33 mouse cellular contexts compared by ENCODE assay signal in the genomic region with DNA sequence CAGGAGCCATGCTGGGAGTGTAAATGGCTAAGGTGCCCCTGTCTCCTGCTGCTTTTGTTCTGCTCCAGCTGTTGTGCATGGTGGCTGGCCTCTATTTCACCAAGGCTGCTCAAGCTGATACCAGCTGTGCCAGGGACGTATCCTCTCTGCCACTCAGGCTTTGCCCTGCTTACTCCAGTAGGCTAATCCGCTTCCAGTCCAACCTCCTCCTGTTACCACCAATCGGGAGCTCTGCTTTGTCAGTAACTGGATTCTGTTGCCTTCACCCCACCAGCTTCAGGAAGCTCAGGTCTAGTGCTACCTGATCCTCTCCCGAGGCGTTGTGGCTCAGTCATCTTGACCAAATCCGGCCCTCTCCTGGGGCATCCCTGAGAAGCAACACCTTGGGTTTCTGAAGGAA. TPM values are rescaled to one million over a fixed set of nuclear protein-coding genes. Genes with fewer than 3 reads are reported as not detected.
A peak's percentile ranks its signal among the peaks of the same experiment; 100 is the strongest.
DNase-seq lines count a peak whose midpoint lies in the region; ATAC-seq and TF ChIP-seq lines count a peak whose summit lies in the region.
"Had no signal": no experiment of that assay in that cellular context is flagged by ENCODE, and none has a peak within 500 bp of the region (broad histone marks: within the 10 kb centered on the region; RNA-seq: fewer than 3 reads in every experiment).

No protein-coding gene starts in this region.

- no peaks in the 10 kb centered on the region for H3K27me3 ChIP-seq in forebrain, postnatal 0 days (ENCODE audit: insufficient read depth, low read length)
- no peaks in the 10 kb centered on the region for H3K27me3 ChIP-seq in forebrain, embryonic 11.5 days (ENCODE audit: control insufficient read depth, insufficient read depth, low read length)
- H3K27me3 ChIP-seq in liver, embryonic 12.5 days (replicated peaks) = no peaks in the 10 kb centered on the region
- H3K27me3 ChIP-seq in liver, embryonic 11.5 days (replicated peaks; ENCODE audit: control insufficient read depth, insufficient read depth, low read length) = no peaks in the 10 kb centered on the region
- H3K27me3 ChIP-seq: heart, embryonic 13.5 days; intestine, embryonic 15.5 days; megakaryocyte, embryonic 14.5 days; midbrain, embryonic 15.5 days; neural tube, embryonic 13.5 days; Patski had no signal

- WGBS in forebrain, postnatal 0 days = 65% methylated on average over 6 of the region's 6 CpGs
- 65% methylated on average over 6 of the region's 6 CpGs for WGBS in forebrain, embryonic 11.5 days
- WGBS in liver, embryonic 12.5 days (ENCODE audit: insufficient replicate concordance) = 82% methylated on average over 6 of the region's 6 CpGs
- 78% methylated on average over 6 of the region's 6 CpGs for WGBS in liver, embryonic 11.5 days

- H3K4me3 ChIP-seq in forebrain, postnatal 0 days (ENCODE audit: low read depth, low read length) = no peak overlapping the region
- no peak overlapping the region for H3K4me3 ChIP-seq in forebrain, embryonic 11.5 days (ENCODE audit: low read depth, low read length)
- H3K4me3 ChIP-seq in liver, embryonic 12.5 days = no peak overlapping the region
- H3K4me3 ChIP-seq in liver, embryonic 11.5 days (ENCODE audit: low read depth, low read length) = no peak overlapping the region
- H3K4me3 ChIP-seq: forebrain, embryonic 10.5 days; heart, embryonic 13.5 days; hindbrain, embryonic 10.5 days; intestine, embryonic 15.5 days; megakaryocyte, embryonic 14.5 days; midbrain, embryonic 15.5 days; myocyte; neural tube, embryonic 13.5 days had no signal

- no peak overlapping the region for H3K27ac ChIP-seq in forebrain, postnatal 0 days (ENCODE audit: low read depth, low read length)
- no peak overlapping the region for H3K27ac ChIP-seq in forebrain, embryonic 11.5 days (ENCODE audit: low read depth, low read length)
- no peak overlapping the region for H3K27ac ChIP-seq in liver, embryonic 12.5 days
- H3K27ac ChIP-seq in liver, embryonic 11.5 days (ENCODE audit: low read depth, low read length) = no peak overlapping the region
- H3K27ac ChIP-seq: forebrain, embryonic 10.5 days; heart, embryonic 13.5 days; hindbrain, embryonic 10.5 days; hindbrain, postnatal 0 days; intestine, embryonic 15.5 days; midbrain, embryonic 15.5 days; neural tube, embryonic 13.5 days; stomach, postnatal 0 days had no signal

- H3K9me3 ChIP-seq in forebrain, postnatal 0 days (ENCODE audit: low read length) = no peaks in the 10 kb centered on the region
- no peaks in the 10 kb centered on the region for H3K9me3 ChIP-seq in forebrain, embryonic 11.5 days (ENCODE audit: control insufficient read depth, low read length)
- no peaks in the 10 kb centered on the region for H3K9me3 ChIP-seq in liver, embryonic 12.5 days (replicated peaks)
- H3K9me3 ChIP-seq in liver, embryonic 11.5 days (ENCODE audit: control insufficient read depth, low read length) = no peaks in the 10 kb centered on the region
- H3K9me3 ChIP-seq: forebrain, embryonic 10.5 days; heart, embryonic 13.5 days; hindbrain, embryonic 10.5 days; intestine, embryonic 15.5 days; megakaryocyte, embryonic 14.5 days; midbrain, embryonic 15.5 days; neural tube, embryonic 13.5 days had no signal

- no peak overlapping the region for H3K4me2 ChIP-seq in forebrain, postnatal 0 days (ENCODE audit: low read depth)
- no peak overlapping the region for H3K4me2 ChIP-seq in forebrain, embryonic 11.5 days (ENCODE audit: low read depth, low read length, severe bottlenecking)
- no peak overlapping the region for H3K4me2 ChIP-seq in liver, embryonic 12.5 days
- no peak overlapping the region for H3K4me2 ChIP-seq in liver, embryonic 11.5 days
- H3K4me2 ChIP-seq: heart, embryonic 13.5 days; intestine, embryonic 15.5 days; midbrain, embryonic 15.5 days; neural tube, embryonic 13.5 days had no signal

- no peak for DNase-seq in forebrain, postnatal 0 days
- no peak for DNase-seq in forebrain, embryonic 11.5 days (ENCODE audit: low spot score)
- no peak for DNase-seq in liver, embryonic 11.5 days (ENCODE audit: low spot score)
- DNase-seq in ovary, adult 18-20 months (ENCODE audit: low spot score) = peak; percentile 21
- no peak for DNase-seq in ovary, postnatal 14 days (ENCODE audit: low spot score)
- DNase-seq in retina, postnatal 1 day = peak; percentile 71
- DNase-seq in right cerebral cortex, adult 2 months (ENCODE audit: low spot score in 2 of 2) = no peak
- DNase-seq: adrenal gland, postnatal 10 days; cerebellum, adult 2 months; cerebellum, postnatal 14 days; heart, postnatal 10 days; kidney, adult 2 months; kidney, postnatal 10 days; layer of hippocampus, adult 9-11 months; lung, adult 18-20 months; lung, postnatal 4 days; spleen, adult 18-20 months; thymus, adult 18-20 months; thymus, postnatal 25 days had no signal

- no peaks in the 10 kb centered on the region for H3K4me1 ChIP-seq in forebrain, postnatal 0 days (ENCODE audit: insufficient read depth)
- H3K4me1 ChIP-seq in forebrain, embryonic 11.5 days (replicated peaks; ENCODE audit: control insufficient read depth, insufficient read depth, low read length) = peaks cover 2% of the 10 kb centered on the region; the same call in 1 of the 2 replicates
- H3K4me1 ChIP-seq in liver, embryonic 12.5 days = peaks cover 24% of the 10 kb centered on the region
- H3K4me1 ChIP-seq in liver, embryonic 11.5 days (replicated peaks; ENCODE audit: control insufficient read depth, insufficient read depth, low read length) = no peaks in the 10 kb centered on the region
- H3K4me1 ChIP-seq: intestine, embryonic 15.5 days had no signal

- ATAC-seq in forebrain, postnatal 0 days = peak; percentile 48; the same call in 1 of the 2 replicates
- ATAC-seq in forebrain, embryonic 11.5 days (replicated peaks; ENCODE audit: low FRiP score) = no peak
- peak; percentile 30 for ATAC-seq in liver, embryonic 12.5 days
- ATAC-seq in liver, embryonic 11.5 days (replicated peaks; ENCODE audit: low FRiP score) = no peak
- ATAC-seq: forebrain, embryonic 16.5 days; hindbrain, postnatal 0 days; intestine, embryonic 15.5 days; lung, postnatal 0 days; midbrain, embryonic 15.5 days; Patski had no signal

- TF ChIP-seq CTCF in forebrain, postnatal 0 days (IDR thresholded peaks at IDR 0.05; ENCODE audit: low read depth) = no peak

- no peak overlapping the region for H3K9ac ChIP-seq in forebrain, postnatal 0 days
- no peak overlapping the region for H3K9ac ChIP-seq in forebrain, embryonic 11.5 days (ENCODE audit: low read length)
- H3K9ac ChIP-seq in liver, embryonic 12.5 days = no peak overlapping the region
- no peak overlapping the region for H3K9ac ChIP-seq in liver, embryonic 11.5 days (ENCODE audit: low read depth, low read length)
- H3K9ac ChIP-seq: heart, embryonic 13.5 days; intestine, embryonic 15.5 days; midbrain, embryonic 15.5 days; neural tube, embryonic 13.5 days had no signal

- no peaks in the 10 kb centered on the region for H3K36me3 ChIP-seq in forebrain, postnatal 0 days (ENCODE audit: insufficient read depth)
- no peaks in the 10 kb centered on the region for H3K36me3 ChIP-seq in forebrain, embryonic 11.5 days (ENCODE audit: control insufficient read depth, insufficient read depth, low read length)
- H3K36me3 ChIP-seq in liver, embryonic 12.5 days = peaks cover 17% of the 10 kb centered on the region
- no peaks in the 10 kb centered on the region for H3K36me3 ChIP-seq in liver, embryonic 11.5 days (ENCODE audit: control insufficient read depth, insufficient read depth, low read length)
- H3K36me3 ChIP-seq: forebrain, embryonic 10.5 days; heart, embryonic 13.5 days; hindbrain, embryonic 10.5 days; intestine, embryonic 15.5 days; midbrain, embryonic 15.5 days; neural tube, embryonic 13.5 days had no signal

RNA-seq across cellular contexts. Expression of a gene that starts 33.9 kb away (rescaled TPM):
- 31.1 and 41.7 TPM in 2 replicates for total RNA-seq in forebrain, postnatal 0 days (2014; rRNA removed)
- 9.0 and 11.5 TPM in 2 replicates for polyA plus RNA-seq in forebrain, postnatal 0 days (2015; fragmentation: Nextera tagmentation; extraction: Ambion mirVana)
- polyA plus RNA-seq in forebrain, embryonic 11.5 days (2014; fragmentation: Nextera tagmentation; extraction: Ambion mirVana) = 6.6 and 7.7 TPM in 2 replicates
- 26.7 and 27.6 TPM in 2 replicates for polyA plus RNA-seq in liver, embryonic 12.5 days (2016; fragmentation: Nextera tagmentation; extraction: Ambion mirVana)
- 27.5 and 30.3 TPM in 2 replicates for polyA plus RNA-seq in liver, embryonic 11.5 days (2014; fragmentation: Nextera tagmentation; extraction: Ambion mirVana)

Comparison
In these comparisons a context has a peak if more than half of its experiments do, and no peak if none do; other contexts are left out.
1. ATAC-seq: peak in forebrain, postnatal 0 days (single experiment) and liver, embryonic 12.5 days (single experiment); none in forebrain, embryonic 11.5 days (single experiment) and liver, embryonic 11.5 days (single experiment).
2. DNase-seq: peak in ovary, adult 18-20 months (single experiment) and retina, postnatal 1 day (single experiment); none in forebrain, postnatal 0 days (single experiment), forebrain, embryonic 11.5 days (single experiment), liver, embryonic 11.5 days (single experiment), ovary, postnatal 14 days (single experiment) and right cerebral cortex, adult 2 months (0 of 2).